Mouse (Mus musculus) left cerebral cortex, postnatal 25 days (tissue): ENCODE results near the gene Bbs9. TPM values are rescaled to one million over a fixed set of nuclear protein-coding genes. Genes with fewer than 3 reads are reported as not detected.

Experiments
- DNase-seq, 2 experiments: peaks; one replicate each; pipeline ENCODE4 v3.0.0; 2022; ENCODE audit warnings: low spot score in 2 of 2, mixed read lengths in 1 of 2
- intact Hi-C: fragments of 180-260 bp; cut with DNase I; formaldehyde crosslinking; loops from one replicate; pipeline ENCODE4 v1.15.1; 2025
- total RNA-seq, 2 experiments: library from RNA; stranded (reverse); gene quantifications; 2 replicates each; pipeline ENCODE4 v1.2.3; 2021

The Bbs9 gene
- total RNA-seq, 2 experiments from 2014 or later, result 27.8 to 28.6 TPM

GRCm38 (mm10) chr9:22523460-22523859 is 47.9 kb downstream of the Bbs9 start:
- intact Hi-C loops, result no loop called here
- no peak for DNase-seq

- intact Hi-C loops, result no loop called here
- DNase-seq, result no peak
These were observed 55.4 kb downstream of the Bbs9 start for GRCm38 (mm10) chr9:22530734-22531489.

DNA sequence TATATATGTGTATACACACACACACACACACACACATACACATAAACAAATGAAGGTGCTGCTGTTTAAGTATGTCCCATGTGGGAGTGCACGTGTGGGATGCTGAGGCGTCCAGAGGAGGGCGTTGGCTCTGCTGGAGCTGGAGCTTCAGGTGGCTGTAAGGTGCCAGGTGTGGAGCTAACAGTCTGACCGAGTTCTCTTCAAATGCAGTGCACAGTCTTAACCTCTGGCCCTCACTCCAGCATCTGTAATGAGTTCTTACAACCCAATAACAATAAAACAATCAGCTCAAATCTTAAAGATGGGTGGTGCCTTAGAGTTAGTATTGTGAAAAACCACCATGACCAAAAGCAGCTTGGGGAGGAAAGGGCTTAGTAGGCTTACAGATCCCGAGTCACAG is 56.6 kb downstream of the Bbs9 start:
- intact Hi-C loops, result no loop called here
- DNase-seq, result no peak

GRCm38 (mm10) chr9:22532810-22533447 is 57.4 kb downstream of the Bbs9 start:
- intact Hi-C loops, result no loop called here
- DNase-seq, result peak; percentile 57 to 84

GRCm38 (mm10) chr9:22537767-22538373 is 62.4 kb downstream of the Bbs9 start:
- intact Hi-C loops, result no loop called here
- DNase-seq, result no peak

- DNase-seq, result no peak
- intact Hi-C loops, result no loop called here
These were observed 64.0 kb downstream of the Bbs9 start for GRCm38 (mm10) chr9:22539546-22539945.

DNA sequence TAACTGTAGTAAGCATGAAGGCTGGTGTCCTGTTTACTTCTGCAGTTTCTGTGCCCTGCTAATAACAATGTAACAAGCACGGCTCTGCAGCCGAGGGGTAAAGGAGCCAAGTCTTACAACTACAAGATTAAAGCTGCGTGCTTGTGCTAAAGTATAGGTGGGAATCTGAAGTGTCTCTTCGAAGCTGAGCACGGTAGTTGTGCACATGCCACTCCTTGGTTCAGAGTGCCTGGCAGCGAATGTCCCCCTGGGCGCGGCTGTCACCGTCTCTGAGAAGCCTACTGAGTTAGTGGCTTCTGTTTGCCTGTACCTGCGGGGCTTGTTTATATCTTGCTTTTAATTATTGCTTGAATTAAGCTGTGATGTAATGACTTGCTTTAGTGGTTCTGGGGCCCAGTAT is 65.6 kb downstream of the Bbs9 start:
- no peak for DNase-seq
- intact Hi-C loops, result no loop called here

DNA sequence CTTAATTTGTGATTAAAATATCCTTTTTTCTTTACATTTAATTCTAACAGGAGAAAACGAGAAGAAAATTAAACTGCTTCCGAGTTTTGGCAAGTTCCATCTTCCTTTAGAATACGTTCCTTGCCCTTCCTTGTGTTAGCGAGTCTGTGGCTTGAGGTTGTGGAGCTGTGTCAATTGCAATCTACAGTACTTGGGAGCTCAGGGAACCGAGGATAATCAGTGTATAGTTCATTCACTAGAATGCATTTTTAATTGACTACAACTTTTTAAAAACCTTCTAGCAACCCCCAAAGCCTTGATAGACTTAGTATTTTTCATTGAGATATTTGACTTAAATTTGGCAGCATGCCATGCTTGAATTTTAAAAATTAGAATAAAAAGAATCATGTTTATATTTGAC is 68.0 kb downstream of the Bbs9 start:
- intact Hi-C loops, result no loop called here
- no peak for DNase-seq

- no peak for DNase-seq
- intact Hi-C loops, result no loop called here
These were observed 69.1 kb downstream of the Bbs9 start for GRCm38 (mm10) chr9:22544349-22545341.

DNA sequence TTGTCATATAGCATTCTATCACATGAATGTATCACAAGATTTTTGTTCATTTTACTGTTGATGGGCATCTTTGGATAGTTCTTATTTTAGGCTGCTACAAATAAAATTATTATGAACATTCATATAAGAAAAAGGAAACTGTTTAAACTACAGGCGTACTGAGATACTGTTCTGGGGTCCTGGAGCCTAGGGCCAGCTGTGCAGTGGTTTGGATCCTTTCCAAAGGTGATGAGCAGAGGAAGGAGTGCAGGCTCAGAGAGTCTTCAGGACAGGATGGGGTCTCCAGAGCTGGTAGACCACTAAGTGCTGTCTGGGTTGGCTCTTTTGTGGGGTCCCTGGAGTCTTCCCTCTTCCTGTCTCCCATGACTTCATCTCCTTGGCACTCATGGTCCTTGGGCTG is 75.8 kb downstream of the Bbs9 start:
- DNase-seq, result no peak
- intact Hi-C loops, result loop anchor here (10.0 kb wide), 4 partner anchors 154 to 694 kb away; no protein-coding TSS in a partner anchor

GRCm38 (mm10) chr9:22556076-22556475 is 80.6 kb downstream of the Bbs9 start:
- intact Hi-C loops, result loop anchor here (10.0 kb wide), 4 partner anchors 149 to 689 kb away; no protein-coding TSS in a partner anchor

DNA sequence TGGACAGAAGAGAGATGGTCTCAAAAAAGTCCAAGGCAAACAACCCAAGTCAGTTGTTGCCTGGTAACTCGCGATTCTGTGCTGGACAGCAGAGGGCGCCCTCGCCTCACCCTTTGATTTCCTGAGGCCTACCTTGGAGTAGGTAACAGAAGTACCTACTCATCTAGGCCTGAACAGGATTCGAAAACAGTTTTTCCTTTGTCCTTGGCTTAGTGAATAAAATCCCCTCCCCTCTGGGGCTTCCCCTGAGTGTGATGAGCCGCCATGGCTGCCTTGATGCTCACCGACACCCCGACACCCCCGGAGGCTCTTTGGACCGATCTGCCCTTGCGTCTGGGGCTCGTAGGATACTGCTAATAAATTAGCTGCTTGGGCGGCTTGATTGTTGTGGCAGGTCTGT is 82.0 kb downstream of the Bbs9 start:
- peak; percentile 78 for DNase-seq
- intact Hi-C loops, result loop anchor here (10.0 kb wide), 4 partner anchors 147 to 687 kb away; no protein-coding TSS in a partner anchor

More at GRCm38 (mm10) chr9:22556076-22556475, 80.6 kb downstream of the Bbs9 start:
- no peak for DNase-seq

DNA sequence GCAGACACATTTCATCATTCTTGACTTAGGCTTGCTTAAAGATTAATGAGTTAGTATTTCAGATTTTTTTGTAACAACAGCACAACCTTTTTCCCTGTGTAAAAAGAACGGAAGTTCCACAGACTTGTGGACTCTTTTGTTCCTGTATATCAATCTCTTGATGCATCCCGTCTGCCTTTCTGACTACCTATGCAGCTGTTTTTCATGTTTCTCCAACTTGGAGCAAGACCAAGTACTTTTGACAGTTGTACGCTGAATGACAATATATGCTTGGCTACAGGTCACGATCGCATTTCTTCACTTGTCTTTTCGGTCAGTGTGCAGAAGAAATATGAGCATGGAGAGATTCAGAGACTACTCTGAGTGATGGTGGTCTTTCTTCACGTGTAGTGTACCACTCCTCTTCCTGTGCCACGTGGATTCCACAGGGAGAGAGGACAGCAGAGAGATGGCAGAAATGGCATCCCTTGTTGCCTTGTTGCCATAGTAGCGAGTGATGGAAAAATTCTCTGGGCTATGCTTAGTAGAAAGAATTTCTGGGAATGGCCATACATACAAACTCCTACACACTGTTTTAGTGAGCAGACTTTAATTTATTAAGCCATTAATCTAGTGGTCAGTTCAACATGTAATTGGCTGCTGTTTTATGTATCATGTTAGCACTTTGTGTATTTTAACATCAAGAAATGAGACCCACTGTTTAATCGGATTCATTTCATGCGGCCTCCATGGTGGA is 88.3 kb downstream of the Bbs9 start:
- no peak for DNase-seq
- intact Hi-C loops, result no loop called here

DNA sequence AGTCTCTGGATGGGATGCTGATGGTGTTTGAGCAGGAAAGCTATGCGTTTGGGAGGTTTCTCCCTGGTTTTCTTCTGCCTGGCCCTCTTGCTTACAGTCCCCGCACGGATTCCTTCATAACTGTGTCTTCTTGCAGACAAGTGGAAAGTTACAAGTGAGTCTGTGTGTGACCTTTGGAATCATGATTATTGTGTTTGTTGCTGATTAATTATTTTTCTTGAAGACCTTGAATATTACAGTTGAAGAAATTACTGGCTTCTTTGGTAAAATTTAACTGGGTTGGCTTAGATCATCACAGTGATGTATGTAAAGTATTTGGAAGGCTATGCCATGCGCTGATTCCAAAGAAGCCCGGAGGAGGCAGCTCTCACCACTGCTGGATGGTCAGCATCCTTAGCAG is 92.2 kb downstream of the Bbs9 start:
- intact Hi-C loops, result no loop called here
- DNase-seq, result no peak

DNA sequence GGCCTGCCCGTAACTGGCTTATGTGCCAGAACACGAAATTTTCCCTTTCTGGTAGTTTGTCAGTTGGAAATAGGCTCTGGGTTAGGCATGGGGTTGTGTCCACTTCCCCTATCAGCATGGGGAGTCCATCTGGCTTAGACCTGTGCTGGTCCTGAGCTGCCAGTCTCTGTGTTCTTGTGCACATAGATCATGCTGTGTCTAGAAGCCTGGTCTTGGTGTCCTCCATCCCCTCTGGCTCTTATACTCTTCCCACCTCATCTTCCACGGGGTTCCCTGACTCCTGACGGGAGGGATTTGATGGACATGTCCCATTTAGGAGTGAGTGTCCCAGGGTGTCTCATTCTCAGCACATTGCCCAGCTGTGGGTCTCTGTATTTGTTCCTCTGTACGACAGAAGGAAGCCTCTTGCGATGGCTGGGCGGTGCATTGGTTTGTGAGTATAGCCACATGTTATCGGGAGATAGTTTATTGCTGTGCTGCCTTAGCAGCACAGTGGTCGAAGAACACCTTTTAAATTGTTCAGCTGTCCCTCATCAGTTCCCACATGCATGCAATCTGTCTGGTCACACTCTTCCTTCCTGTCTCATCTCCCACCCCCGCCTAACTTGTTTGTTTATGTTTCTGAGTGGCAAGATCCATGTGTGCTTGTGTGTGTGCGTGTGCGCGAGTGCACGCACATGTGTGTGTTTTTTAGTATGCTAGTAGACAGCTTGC is 101.1 kb downstream of the Bbs9 start:
- DNase-seq, result no peak
- intact Hi-C loops, result no loop called here

- DNase-seq, result no peak
- intact Hi-C loops, result no loop called here
These were observed 102.8 kb downstream of the Bbs9 start for GRCm38 (mm10) chr9:22578266-22578665.

DNA sequence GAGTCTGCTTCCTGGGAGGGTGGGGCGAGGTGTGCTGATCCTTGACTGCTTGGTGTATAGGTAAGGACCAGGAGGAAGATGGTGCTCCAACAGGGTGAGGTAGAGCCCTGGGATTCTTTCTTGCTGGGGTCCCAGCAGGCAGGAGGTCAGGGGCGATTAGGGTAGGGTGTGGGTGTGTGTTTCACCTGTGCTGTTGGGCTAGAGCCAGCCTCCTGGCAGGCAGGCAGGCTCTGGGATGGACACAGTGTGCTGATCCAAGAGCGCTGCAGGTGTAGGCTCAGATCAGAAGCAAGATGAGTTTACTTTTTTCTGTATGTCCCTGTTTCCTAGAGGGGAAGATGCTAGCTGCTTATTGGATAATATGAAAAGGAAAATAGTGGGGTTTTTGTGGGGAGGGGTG is 108.7 kb downstream of the Bbs9 start:
- intact Hi-C loops, result no loop called here
- DNase-seq, result no peak

DNA sequence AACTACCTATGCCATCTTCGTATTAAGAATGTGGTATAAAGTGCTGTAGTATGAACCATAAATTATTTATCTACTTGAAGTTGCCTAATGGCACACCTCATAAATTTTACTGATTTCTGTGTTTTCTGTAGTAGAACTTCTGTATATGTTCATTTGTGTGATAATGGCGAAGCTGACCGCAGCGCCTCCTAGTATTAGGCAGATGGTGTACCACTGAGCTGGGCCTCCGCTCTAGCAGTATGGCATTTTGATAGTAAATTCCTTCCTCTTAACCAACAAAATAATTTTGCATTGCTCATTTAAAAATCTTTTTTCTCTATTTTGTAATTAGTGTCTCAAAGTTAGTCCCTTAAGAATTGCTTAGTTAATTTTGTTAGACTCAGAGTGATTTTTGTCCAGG is 117.5 kb downstream of the Bbs9 start:
- intact Hi-C loops, result no loop called here
- no peak for DNase-seq
